Mouse (Mus musculus): ENCODE measurements around the gene Cnih4.

The Cnih4 gene

DNA sequence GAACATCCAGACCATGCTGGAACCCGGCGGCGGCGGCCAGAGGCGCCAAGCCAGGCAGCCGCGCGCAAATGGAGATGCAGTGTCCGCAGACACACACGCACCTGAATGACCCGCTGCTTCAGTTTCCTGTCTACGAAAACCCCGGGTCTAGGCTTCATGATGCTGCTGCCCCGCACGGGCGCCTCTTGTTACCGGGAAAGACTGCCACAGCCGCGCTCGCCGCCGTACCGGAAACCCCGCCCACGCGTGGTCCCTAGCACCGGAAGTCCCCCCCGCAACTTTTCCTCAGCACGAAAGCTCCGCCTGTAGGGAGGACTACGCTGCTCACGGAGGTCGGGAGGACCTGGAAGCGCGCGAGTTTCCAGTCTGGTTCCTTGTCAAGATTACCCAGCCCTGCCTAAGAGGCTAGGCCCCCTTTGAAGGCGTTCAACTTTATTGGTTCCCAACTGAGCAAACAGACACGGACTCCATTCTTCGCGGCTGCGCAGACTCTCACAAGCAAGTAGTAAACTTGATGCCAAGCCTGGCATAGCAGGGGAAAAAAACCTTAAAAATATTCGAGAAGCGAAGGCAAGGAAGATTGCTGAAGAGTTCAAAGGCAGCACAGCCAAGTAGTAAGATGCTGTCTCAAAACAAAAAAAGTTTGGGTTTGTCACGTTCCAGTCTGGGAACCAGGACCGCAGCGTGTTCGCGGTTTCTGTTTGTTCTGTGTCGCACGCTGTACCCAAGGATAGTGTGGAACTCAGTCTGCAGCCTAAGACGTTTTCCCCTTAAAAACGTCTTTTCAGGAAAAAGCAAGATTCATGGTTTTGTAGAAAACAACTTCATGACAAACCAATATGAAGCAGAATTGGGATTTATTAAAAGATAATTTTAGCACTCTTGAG lies at the start of gene Cnih4, which contains the start of gene Nvl:
Gene Cnih4 (plus strand): TSS at position 744 of the 887 bp plus-strand sequence.
Gene Nvl (minus strand): TSS at position 255 of the 887 bp plus-strand sequence.
- DNase-seq, result peak; percentile 92 to 94

DNA sequence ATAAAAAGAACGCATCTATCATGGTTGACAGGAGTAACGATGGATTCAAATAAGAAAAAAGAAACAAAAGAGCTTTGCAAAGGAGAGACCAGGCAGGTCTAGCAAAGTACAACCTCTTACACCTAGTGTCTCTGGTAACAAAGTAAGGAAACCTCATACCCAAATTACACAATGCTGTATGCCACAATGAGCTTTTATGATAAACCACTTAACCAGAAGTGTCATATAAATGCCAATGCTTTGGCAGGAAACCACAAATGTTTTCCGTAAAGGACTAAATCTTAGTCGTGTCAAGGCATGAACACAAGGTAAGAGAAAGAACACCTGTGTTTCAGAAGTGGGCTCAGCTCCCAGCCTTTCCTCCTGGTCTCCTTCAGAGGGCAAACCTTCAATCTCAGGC lies 27.4 kb upstream of the Cnih4 start:
- DNase-seq, result no peak

DNA sequence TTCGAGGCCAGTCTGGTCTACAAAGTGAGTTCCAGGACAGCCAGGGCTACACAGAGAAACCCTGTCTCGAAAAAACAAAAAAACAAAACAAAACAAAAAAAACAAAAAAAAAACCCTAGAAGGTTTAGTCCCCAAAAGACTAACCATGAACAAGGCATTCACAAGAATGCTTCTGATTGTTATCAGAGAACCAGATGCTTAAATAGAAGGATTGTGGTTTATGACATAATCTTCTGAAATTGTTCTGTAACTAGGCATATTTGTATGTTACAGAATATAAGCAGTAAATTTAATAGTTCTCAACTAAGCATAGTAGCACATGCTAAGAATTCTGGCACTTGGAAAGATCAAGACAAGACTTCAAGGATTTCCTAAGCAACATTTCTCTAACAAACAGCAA lies 20.3 kb upstream of the Cnih4 start:
- DNase-seq, result no peak

DNA sequence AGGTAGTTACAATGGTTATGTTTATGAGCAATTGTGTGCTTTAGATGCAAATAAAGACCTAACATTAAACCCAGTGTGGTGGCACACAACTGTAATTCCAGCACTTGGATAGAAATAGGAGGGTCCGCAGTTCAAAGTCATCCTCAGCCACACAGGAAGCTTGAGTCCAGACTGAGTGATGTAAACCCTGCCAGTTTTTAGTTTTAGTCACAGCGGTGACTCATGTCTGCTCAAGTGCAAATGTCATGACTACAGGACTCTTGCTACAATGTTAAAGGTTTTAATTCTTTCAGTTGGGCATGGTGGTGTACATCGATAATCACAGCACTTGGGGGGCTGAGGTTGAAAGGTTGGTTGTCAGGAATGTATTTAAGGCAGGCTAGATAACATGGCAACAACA lies 18.6 kb upstream of the Cnih4 start:
- no peak for DNase-seq

DNA sequence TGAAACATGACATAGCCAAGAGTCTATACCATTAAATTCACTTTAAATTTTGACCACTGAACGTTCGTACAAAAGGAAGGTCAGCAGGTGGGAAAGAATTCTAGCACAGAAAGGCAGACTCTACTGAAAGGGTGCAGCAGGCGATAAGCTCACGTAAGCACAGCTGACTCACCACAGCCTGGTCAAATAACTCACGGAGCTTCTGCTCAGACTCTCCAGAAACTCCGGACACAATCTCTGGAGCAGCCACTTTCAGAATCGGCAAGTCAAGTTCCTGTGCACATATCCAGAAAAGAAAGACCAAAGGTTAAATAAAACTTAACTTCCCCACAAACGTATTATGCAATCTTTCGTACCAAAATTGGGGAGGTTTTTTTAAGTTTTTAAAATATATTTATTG lies 17.7 kb upstream of the Cnih4 start:
- DNase-seq, result no peak

DNA sequence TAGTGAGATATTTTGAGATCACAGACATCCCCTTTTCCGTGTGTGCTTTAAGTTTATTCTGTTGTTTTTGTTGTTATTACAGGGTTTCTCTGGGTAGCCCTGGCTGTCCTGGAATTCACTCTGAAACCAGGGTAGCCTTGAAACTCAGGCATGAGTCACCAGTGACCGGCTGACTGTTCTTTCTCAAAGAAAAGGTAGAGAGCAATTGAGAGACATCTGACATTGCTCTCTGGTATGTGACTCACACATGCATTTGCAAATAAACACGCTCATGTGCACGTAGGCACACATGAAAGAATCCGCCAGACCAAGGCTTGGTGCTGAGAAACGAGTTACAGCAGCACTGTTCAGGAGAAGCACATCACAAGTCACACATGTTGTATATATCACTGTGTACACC lies 12.6 kb upstream of the Cnih4 start:
- no peak for DNase-seq

DNA sequence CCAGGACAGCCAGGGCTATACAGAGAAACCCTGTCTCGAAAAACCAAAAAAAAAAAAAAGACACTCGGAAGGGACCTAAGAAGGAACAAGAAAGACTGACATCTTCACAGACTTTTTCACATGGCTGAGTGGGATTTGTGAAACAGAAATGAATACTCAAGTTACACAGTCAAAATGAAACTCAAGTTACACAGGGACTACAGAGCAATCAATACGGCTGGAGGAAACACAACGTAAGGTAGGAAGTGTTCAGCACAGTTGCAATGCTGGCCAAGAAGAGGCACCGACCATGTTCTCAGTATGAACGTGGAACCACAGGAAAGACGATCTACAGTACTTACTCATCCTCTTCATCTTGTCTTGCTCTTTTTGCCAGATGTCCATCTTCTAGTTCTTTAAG lies 5.8 kb upstream of the Cnih4 start:
- no peak for DNase-seq

DNA sequence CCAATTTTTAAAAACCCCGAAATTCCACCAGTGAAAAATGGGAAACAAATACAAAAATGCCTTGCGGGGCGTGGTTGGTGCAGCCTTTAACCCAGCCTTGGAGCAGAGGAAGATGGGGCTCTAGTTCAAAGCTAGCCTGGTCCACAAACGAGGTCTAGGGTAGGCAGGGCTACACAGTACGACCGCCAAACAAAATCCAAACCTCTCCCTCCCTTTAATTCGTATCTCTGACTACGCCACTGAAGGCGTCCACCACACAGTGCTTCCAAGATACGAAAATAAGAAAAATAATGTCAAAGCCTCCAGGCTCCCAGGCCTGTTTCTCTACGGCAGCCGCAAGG lies 914 bp upstream of the Cnih4 start:
- no peak for DNase-seq

DNA sequence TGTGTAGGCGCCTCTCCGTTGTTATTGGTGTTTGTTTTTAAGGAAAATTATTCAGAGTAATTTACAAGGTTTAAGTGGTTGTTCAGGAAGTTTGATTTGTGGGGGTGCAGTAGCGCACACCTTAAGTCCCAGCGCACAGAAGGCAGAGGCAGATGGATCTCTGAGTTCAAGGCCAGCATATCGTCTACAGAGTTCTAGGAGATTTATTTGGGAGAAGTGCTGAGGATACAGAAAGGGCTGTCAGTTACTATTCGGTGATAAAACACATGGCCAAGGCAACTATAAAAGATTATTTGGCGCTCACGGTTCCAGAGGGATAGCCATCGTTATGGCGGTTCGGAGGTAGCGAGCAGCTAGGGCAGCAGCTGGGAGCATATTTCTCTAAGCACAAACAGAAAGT lies 473 bp downstream of the Cnih4 start:
- no peak for DNase-seq

DNA sequence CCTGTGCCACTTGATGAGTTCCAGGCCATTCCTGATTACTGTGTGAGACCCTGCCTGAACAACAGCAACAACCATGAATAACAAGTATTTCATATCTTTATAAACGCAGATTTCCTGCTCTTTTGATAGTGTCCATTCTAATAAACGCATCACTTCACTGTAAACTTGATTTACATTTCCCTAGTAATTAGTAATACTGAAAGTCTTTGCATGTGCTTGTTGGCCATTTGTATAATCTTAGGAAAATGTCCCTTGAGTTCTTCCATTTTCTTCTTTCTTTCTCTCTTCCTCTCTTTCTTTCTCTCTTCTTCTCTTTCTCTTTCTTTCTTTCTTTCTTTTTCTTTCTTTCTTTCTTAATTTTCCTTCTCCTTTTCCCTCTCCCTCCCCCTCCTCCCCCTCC lies 1.7 kb downstream of the Cnih4 start:
- no peak for DNase-seq

DNA sequence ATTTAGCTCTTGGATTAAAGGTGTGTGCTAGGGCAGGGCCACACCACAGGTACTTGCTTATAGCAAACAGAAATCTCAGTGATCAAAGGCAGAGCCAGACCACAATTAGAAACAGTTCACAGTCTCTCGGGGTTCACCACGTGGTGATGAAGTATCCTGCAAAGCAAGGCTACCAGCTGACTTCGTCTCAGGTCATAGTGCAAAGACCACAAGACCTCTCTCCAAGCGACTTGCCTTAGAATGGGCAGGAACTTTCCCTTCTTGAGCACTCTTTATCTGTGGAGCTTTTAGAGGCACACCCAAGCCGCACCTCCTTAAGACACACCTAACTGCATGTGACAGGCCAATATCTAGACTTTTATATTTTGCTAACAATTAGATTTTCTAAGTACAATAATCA lies 4.0 kb downstream of the Cnih4 start:
- DNase-seq, result peak; percentile 62 to 69

DNA sequence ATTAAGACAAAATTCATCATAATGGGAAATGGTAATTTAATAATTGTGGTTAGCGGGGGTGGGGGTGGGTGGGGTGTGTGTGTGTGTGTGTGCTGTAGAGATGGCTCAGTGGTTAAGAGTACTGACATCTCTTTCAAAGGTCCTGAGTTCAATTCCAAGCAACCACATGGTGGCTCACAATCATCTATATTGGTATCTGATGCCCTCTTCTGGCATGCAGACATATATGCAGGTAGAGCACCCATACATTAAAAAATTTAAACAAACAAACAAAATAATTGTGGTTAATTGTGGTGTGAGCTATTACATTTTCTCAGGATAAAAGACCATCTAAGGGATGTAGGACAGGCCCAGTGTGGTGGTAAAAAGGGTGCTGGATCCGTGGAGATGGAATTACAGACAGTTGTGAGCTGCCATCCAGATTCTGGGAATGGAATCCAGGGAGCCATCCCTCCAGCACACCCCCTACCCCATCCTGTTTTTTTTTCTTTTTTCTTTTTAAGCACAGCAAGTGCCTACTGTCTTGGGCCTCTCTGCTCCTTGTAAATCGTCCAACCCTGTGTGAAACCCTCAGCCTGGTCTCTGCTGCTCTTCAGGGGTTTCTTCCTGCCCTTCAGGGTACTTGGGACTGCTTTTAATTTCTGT lies 5.0 kb downstream of the Cnih4 start:
- no peak for DNase-seq

DNA sequence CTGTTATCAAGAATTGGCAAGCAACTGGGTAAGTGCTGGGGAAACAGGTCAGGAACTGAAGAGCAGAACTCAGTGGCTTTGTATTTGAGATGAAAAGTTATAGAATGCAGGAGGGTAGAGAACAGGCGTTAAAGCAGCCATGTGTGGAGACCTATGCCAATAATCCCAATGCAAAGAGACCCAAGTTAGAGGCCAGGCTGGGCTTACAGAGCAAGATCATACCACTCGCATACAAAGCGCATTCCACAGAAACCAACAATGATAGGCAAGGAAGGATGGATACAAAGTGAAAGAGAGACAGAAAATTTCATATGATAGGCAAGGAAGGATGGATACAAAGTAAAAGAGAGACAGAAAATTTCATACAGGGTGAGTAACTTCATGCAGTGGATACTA lies 5.9 kb downstream of the Cnih4 start:
- no peak for DNase-seq

DNA sequence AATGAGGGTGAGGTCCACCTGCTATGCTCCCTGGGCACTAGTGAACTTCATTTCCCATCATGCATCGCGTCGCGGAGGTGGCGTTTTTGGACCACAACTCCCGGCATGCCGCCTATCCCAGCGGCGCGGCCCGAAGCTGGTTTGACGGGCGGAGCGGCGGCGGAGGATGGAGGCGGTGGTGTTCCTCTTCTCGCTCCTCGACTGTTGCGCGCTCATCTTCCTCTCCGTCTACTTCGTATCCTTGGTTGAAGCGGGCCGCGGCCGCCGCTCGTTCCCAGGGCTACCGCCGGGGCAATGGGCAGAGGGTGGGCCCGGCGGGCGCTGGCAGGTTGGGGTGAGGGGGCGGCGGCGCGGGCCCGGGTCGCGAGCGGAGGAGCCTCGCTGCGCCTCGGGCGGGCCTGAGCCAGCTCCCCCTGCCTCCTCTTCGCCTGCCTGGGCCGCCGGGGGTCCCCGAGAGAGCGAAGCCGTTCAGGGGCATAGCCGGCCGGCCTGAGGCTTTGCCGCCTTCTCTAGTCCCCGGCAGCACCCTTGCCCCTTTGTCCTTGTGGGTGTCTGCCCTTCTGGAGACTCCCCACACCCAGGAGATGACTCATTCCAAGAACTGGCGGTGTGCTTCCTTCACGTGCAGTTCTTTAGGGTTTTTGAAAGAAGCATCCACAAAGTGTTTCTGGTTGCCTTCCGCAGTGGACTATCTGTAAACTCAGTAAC lies 6.5 kb downstream of the Cnih4 start:
- peak; percentile 86 to 92 for DNase-seq

DNA sequence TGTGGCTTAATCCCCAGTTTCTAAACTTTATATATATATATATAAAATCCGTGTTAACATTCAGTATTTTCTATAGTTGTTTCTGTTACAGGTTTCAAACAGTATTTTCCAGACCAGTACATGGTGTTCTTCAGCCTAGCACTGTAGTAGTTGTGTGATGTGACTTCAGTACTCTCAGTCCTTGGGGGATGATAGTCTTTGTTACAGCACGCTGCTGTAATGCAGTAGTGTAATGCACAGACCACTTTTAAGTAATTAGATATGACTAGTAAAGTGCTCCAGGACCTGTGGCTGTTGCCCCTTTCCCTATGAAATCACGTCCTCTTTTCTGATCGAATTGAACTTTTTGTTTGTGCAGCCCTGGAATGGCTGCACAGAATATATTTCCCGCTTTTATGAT lies 7.0 kb downstream of the Cnih4 start:
- DNase-seq, result no peak

DNA sequence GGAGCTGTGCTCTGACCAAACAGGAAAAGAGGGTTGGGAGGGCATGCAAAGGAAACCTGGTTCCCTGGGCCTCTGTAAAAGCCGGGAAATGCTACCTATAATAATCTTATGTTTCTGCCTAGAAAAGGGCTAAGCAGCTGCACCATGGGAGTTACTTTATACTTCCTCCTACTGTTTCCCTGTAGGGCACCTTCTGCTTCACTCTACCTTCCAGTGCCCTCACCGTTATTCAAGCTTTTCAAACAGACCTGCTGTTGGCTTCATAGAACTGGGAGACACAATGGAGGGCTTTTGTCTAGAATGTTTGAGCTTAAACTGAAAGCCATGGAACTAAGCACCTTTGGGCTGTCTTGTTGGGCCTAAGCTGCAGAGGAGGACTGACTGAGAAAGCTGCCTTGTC lies 23.3 kb downstream of the Cnih4 start:
- DNase-seq, result no peak

DNA sequence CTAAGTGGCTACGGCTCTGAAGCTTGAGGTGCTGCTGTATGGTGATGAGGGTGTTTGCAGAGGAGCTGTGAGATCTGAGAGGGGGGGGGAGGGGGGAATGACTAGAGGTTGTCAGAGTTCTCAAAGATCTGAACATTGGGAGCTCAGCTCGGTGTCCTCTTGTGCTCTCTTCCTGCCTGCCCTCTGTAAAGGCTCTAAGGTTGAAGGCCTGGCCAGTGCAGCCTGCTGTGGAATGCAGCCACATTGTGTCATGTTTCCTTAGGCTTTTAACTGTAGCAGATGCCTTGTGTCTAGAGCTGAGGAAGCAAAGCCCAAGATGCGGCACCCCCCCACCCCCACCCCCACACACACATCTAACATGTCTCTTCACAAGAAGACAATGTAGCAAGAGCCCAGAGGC lies 23.9 kb downstream of the Cnih4 start:
- DNase-seq, result no peak

DNA sequence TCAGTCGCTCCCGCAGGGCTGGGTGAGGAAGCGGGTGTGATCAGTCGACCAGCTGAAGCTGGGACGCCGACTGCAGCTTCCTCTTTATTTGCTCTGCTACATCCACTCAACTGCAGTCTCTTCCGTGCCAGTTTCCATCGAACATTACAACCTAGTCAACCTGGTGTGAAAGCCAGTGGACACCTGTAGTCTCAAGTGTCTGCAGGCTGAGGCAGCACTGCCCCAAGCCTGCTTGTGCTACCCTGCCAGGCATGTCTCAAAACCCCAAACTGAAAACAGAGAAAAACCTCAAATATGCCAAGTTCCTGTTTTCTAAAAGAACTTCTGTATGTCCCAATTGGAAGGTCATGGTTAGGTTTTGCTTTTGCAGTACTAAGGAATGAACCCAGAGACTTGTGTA lies 25.7 kb downstream of the Cnih4 start:
- DNase-seq, result no peak

DNA sequence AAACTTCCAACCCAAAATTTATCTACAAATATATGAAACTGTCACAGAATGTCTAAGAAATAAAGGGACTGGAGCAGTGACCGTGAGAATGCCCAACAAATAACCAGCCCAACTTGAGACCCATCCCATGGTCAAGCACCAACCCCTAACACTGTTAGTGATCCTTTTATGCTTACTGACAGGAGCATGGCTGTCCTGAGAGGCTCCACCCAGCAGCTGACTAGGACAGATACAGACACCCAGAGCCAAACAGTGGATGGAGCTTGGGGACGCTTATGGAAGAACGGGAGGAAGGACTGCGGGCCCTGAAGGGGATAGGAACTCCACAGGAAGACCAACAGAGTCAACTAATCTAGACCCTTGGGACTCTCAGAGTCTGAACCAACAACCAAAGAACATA lies 44.4 kb downstream of the Cnih4 start:
- DNase-seq, result no peak

DNA sequence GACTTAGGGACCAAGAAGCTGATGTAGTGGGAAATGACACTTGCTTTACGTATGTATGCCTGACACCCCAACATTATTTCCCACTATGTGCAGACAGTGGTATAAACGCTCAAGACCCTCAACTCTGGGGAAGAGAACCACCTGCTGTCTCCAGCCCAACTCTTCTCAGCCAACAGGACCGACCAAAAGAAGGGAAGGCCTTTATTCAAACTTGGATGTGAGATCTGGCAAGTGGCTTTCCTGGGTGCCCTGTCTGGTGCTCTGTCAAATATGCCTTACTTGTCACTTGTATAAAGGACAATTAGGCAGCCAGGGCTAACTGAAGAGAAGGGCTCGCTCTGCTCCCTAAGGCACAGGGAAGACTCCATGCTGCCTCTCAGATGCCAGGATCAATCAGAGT lies 55.0 kb downstream of the Cnih4 start:
- no peak for DNase-seq

DNA sequence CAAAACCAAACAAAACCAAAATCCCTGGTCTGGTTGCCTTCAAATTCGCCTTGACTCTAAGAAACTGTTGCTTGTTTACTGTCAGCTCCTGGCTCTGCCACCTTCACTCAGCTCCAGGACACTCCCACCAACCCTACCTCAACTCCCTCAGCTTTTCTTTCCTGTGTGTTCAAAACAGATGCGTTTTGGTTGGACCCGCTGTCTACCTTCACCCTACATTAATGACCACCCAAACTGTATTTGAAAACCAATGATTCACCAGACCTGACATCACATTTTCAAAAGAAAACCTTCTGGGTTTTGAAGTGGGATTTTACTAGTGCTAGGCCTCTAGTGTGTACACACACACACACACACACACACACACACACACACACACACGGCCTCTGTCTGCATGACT lies 65.7 kb downstream of the Cnih4 start:
- DNase-seq, result no peak

DNA sequence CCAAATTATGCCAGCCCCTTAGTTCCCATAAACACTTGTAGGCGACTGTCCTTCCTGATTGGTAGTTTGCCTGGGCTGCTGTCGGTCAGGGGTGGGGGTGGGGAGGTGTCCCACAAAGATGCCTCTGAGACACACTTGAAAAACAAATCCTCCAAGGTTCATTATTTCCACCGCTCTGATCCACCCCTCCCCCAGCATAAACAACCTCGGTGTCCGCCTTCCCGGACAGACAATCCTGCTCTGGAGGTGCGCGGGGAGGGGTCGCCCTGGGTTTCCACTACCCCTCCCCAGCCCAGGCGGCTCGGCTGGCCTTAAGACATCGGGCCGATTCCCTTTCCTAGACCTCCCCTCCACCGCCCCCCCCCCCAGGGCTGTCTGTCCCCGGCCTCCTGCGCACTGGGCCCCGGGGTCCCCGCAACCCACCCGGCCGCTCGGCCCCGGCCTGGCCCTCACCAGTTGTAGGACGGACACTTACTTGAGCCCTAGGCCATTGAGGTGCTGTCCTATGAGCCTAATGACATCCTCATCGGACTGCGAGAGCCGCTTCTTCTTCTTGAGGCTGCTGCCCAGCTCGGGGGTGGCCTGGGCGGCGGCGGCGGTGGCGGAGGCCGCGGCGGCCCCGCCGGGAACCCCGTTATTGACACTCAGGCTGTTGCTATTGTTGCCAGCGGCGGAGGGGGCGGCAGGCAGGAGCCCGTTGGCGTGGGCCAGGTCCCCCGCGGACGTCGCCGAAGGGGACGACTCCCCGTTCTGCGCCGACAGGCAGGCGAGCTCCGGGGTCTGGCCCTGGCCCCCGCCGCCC lies 66.3 kb downstream of the Cnih4 start:
- DNase-seq, result peak in 1 of 2 experiments; percentile 26

DNA sequence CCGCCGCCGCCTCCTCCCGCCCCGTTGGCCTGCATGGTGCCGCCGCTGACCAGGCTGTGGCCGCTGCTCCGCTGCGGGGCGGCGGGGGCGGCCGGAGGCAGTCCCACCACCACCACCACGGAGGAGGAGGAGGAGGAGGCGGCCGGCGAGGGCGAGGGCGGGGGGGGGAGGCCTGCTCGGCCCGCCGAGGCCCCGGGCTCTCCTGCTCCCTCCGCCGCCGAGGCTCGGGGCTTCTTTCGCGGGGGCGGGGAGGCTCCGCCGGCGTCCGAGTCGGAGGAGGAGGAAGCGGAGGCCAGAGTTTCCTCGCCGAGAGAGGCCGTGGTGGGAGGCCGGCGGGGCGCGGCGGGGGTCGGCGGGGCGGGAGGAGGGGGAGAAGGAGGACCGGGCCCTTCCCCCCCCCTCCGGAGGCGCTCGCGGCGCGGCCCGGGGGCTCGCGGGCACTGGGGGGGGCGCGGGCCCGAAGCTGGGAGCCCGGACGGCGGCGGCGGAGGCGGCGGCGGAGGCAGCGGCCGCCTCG lies 67.0 kb downstream of the Cnih4 start:
- DNase-seq, result no peak
